Mouse (Mus musculus) frontal cortex, postnatal 14 days (tissue): ENCODE measurements around the gene 4931414P19Rik.

Experiments
- DNase-seq, 2 experiments: peaks; one replicate each; pipeline ENCODE4 v3.0.0; 2022; ENCODE audit warnings: low spot score in 2 of 2

The 4931414P19Rik gene

GRCm38 (mm10) chr14:54605752-54606321, at the start of gene 4931414P19Rik:
4931414P19Rik (minus strand) TSS chr14:54605993.
- DNase-seq = peak; percentile 42 to 51

GRCm38 (mm10) chr14:54653496-54653895, 47.7 kb upstream of the 4931414P19Rik start:
- DNase-seq = peak; percentile 72 to 76

- no peak for DNase-seq
Measured at GRCm38 (mm10) chr14:54652787-54653186, 47.0 kb upstream of the 4931414P19Rik start.

- DNase-seq = no peak
Measured at GRCm38 (mm10) chr14:54651556-54651955, 45.8 kb upstream of the 4931414P19Rik start.

- DNase-seq = peak; percentile 63 to 75
Measured at GRCm38 (mm10) chr14:54650621-54651454, 45.0 kb upstream of the 4931414P19Rik start.

- DNase-seq = no peak
Measured at GRCm38 (mm10) chr14:54647900-54648299, 42.1 kb upstream of the 4931414P19Rik start.

DNA sequence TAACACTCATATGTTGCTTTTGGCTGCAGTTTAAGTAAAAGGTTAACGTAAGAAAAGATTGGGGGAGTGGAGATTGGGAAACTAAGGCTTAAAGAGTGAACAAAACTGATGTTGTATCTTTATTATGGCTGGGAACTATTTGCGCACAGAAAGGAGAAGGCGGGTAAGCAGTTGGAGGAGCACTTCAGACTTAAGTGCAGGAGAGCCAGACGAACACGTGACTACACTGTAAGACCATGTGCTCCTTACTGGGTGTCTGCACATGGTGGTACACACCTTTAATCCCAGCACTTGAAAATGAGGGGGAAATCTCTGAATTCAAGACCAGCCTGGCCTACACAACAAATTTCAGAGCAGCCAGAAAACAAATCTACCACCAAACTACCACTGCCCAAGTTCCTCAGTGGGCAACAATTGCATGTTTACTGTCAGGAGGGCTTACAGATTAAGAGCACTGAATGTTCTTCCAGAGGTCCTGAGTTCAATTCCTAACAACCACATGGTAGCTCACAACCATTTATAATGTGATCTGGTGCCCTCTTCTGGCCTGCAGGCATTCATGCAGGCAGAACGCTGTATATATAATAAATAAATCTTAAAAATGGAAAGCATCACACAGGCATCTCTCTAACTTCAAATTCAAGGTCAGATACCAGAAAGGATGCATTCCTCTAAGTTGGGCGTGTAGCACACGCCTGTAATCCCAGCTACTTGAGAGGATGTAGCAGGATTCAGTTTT, 41.3 kb upstream of the 4931414P19Rik start:
- DNase-seq = no peak

GRCm38 (mm10) chr14:54646455-54646854, 40.7 kb upstream of the 4931414P19Rik start:
- DNase-seq = no peak

- no peak for DNase-seq
Measured at GRCm38 (mm10) chr14:54644294-54644693, 38.5 kb upstream of the 4931414P19Rik start.

GRCm38 (mm10) chr14:54643011-54643410, 37.2 kb upstream of the 4931414P19Rik start:
- DNase-seq = no peak

- no peak for DNase-seq
Measured at GRCm38 (mm10) chr14:54642224-54642944, 36.6 kb upstream of the 4931414P19Rik start.

GRCm38 (mm10) chr14:54641305-54641969, 35.6 kb upstream of the 4931414P19Rik start, which contains the start of gene Cdh24:
Cdh24 (minus strand) TSS chr14:54641364.
- peak; percentile 74 to 89 for DNase-seq

DNA sequence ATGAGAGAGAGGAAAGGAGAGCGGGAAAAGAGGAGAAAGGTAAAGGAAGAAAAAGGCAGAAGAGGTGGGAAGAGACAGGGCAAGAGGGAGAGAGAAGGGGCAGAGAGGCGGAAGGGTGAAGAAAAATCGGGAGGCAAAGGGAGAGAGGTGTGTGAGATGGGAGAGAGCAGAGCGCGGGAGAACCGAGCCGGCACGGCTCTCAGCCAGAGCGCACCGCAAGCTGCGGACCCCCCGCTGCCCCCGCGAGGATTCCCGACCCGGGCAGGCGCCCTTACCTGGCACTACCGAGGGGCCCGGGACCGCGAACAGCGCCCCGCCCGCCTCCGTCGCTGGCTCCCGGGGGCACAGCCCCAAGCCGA, 35.1 kb upstream of the 4931414P19Rik start, which contains the start of gene Gm17606:
Gm17606 (plus strand) TSS at position 7 of the 359 bp plus-strand sequence.
- no peak for DNase-seq

DNA sequence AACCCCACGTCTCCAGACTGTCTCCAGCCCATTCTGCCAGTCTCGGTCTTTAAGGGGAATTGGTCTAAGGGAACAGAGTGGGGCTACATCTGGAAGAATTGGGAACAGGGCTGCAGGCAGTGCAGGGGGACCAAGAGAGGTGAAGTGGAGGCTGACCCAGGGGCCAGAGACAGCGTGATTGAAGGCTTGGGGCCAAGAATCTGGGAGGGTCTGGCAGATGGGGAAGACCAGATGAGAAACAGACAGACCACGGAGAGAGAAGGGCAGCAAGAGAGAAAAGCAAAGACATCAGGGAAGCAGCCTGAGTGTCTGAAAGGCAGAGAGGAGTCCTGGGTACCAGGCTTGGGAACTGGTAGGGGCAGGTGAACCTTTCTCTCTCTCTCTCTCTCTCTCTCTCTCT, 34.3 kb upstream of the 4931414P19Rik start:
- no peak for DNase-seq

- DNase-seq = no peak
Measured at GRCm38 (mm10) chr14:54638210-54638609, 32.4 kb upstream of the 4931414P19Rik start.

- no peak for DNase-seq
Measured at GRCm38 (mm10) chr14:54636954-54637353, 31.2 kb upstream of the 4931414P19Rik start.

DNA sequence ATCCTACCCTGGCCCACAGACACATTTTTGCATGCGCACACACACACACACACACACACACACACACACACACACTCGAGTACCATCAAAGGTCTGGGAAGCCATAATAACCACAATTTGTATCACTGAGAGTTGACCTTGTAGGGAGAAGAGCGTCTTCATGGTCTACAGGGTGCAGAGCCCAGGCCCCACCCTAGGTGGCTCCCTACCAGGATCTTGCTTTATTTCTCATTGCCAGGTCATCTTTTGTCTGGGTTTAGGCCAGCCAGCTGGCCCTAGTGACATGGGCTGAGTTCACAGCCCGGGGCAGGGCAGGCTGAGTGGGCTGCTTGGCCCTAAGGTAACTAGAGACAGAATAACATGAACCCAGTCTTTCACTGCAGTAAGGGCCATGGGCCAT, 28.4 kb upstream of the 4931414P19Rik start:
- no peak for DNase-seq

DNA sequence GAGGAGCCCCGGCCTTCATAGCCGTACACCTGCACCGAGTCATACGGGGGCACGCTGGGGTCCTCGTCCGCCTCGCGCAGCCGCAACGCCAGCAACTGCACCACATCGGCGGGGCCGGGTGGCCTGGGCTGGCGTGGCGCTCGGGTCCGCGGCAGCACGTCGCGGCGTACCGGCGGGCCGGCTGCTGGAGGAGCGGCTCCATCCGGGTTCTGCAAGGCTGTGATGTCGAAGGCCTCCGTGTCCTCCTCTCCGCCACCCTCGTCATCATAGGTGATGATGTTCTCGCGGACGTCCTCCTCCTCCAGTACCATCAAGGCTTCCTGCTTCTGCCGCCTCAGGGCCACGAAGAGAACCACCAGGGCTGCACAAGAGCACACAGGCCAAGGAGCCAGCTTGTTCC, 26.5 kb upstream of the 4931414P19Rik start:
- no peak for DNase-seq

DNA sequence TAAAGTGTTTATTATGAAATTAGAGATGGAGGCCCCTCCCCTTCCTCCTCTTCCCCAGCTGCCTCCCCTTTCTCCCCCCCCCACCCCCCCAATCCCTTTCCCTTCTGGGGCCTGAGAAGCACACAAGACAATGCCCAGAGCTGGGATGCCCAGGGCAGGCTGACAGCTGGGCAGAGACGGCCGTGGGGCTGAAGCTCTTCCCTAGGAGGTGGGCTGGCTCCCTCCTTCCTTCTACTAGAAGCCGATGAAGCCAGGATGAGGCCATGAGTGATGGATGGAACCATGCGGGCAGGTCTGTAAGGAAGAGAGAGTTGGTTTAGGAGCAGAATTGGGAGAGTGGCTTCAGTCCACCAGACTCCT, 25.4 kb upstream of the 4931414P19Rik start:
- no peak for DNase-seq

DNA sequence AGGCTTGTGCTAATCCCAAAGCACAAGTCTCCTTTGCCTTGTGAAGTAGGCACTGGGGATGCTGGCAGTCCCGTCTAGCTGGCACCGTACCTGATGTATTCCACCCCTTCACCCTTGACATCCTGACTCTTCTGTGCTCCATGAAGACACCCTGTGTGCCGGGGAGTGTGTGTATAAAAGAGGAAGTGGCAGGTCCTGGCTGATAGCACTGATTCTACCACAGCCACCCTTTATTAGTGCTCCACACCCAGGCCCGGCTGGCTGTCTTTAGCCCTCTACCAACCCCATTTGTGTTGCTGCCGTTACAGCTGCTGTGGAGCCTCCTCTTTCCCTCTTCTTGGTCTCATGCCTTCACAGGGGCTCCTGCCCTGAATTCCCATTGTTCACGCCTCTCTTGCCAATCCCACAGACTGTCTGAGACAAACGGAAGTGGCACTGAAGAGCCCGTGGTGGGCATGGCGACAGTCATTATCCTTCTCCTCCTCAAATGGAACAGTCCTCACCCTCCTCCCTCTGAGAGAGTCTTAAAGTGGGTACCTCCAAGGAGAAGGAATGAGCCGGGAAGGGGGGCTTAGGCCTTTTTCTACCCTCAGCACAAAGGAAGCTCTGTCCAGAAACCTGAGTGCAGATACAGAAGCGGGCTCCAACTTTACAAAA, 24.9 kb upstream of the 4931414P19Rik start:
- DNase-seq = no peak

DNA sequence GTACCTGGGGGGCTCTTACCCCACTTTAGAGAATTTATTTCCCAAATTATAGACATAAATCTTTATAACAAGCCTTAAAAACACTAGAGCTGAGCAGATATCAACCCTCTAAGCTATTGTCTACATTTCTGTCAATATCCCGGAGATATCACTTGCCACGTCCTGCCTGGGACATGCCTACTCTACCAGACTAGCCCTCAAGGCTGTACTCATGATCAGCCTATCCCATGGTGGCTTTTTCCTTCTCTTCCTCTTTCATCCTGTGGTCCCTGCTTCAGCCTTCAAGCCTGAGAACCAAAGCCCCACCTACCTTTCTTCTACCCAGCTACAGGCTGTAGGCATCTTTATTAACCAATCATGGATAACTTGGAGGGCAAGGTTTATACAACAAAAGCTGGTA, 24.0 kb upstream of the 4931414P19Rik start:
- no peak for DNase-seq
